Mouse (Mus musculus) myocyte (in vitro differentiated cells): ENCODE measurements around the gene Rpl38. TPM values are rescaled to one million over a fixed set of nuclear protein-coding genes. Genes with fewer than 3 reads are reported as not detected.

Experiments used
- H3K27me3 ChIP-seq: one replicate; pipeline ENCODE4 v1.6.1; 2011; ENCODE audit not compliant: control insufficient read depth, insufficient read depth, insufficient read length
- H3K36me3 ChIP-seq: one replicate; pipeline ENCODE4 v1.6.1; 2011; ENCODE audit not compliant: control insufficient read depth, insufficient read depth
- H3K4me2 ChIP-seq: one replicate; pipeline ENCODE4 v1.6.1; 2011; ENCODE audit warnings: low read depth, control low read depth
- H3K4me3 ChIP-seq: one replicate; pipeline ENCODE4 v1.5.1; 2011; ENCODE audit warnings: mild to moderate bottlenecking, control low read depth, moderate library complexity
- H3K79me2 ChIP-seq: one replicate; pipeline ENCODE4 v1.6.1; 2011; ENCODE audit not compliant: control insufficient read depth, insufficient read depth
- H3ac ChIP-seq: one replicate; pipeline ENCODE4 v1.6.1; 2011; ENCODE audit not compliant: control insufficient read depth, insufficient read length
- CEBPB ChIP-seq: IDR thresholded peaks from 2 replicates; pipeline ENCODE4 v1.6.1; 2011; ENCODE audit warnings: mild to moderate bottlenecking, moderate library complexity; ENCODE audit not compliant: poor library complexity, insufficient read depth, severe bottlenecking
- E2F4 ChIP-seq: IDR thresholded peaks from one replicate; pipeline ENCODE4 v1.6.1; 2011; ENCODE audit warnings: mild to moderate bottlenecking, control low read depth, moderate library complexity; ENCODE audit not compliant: insufficient read depth
- MAX ChIP-seq: IDR thresholded peaks from one replicate; pipeline ENCODE4 v1.6.1; 2011; ENCODE audit warnings: low read depth, mild to moderate bottlenecking, control low read depth
- MYOD1 ChIP-seq, 3 experiments: IDR thresholded peaks; one replicate each; pipeline ENCODE4 v1.6.1; 2011; ENCODE audit warnings: control low read depth in 2 of 3, low read depth in 2 of 3, mild to moderate bottlenecking in 2 of 3, moderate library complexity in 1 of 3; ENCODE audit not compliant: insufficient read length in 2 of 3, control insufficient read depth in 1 of 3
- MYOG ChIP-seq, 3 experiments: IDR thresholded peaks; one replicate each; pipeline ENCODE4 v1.6.1; 2011; ENCODE audit warnings: control low read depth in 2 of 3, low read depth in 2 of 3, mild to moderate bottlenecking in 2 of 3; ENCODE audit not compliant: insufficient read length in 2 of 3, control insufficient read depth in 1 of 3, insufficient read depth in 1 of 3
- POLR2A ChIP-seq: IDR thresholded peaks from one replicate; pipeline ENCODE4 v1.6.1; 2011; ENCODE audit warnings: low read depth, mild to moderate bottlenecking, control low read depth, moderate library complexity; ENCODE audit not compliant: insufficient read length
- POLR2AphosphoS2 ChIP-seq: IDR thresholded peaks from one replicate; pipeline ENCODE4 v1.6.1; 2011; ENCODE audit warnings: low read depth, control low read depth; ENCODE audit not compliant: insufficient read length
- REST ChIP-seq: IDR thresholded peaks from one replicate; pipeline ENCODE4 v1.6.1; 2011; ENCODE audit warnings: mild to moderate bottlenecking, control low read depth, moderate library complexity; ENCODE audit not compliant: insufficient read depth, insufficient read length
- SRF ChIP-seq: IDR thresholded peaks from one replicate; pipeline ENCODE4 v1.6.1; 2011; ENCODE audit warnings: low read depth; ENCODE audit not compliant: control insufficient read depth, insufficient read length
- TCF12 ChIP-seq: IDR thresholded peaks from one replicate; pipeline ENCODE4 v1.6.1; 2011; ENCODE audit warnings: mild to moderate bottlenecking, control low read depth; ENCODE audit not compliant: poor library complexity, insufficient read depth, severe bottlenecking
- TCF3 ChIP-seq: IDR thresholded peaks from one replicate; pipeline ENCODE4 v1.6.1; 2011; ENCODE audit warnings: low read depth, control low read depth; ENCODE audit not compliant: insufficient read length
- USF1 ChIP-seq: IDR thresholded peaks from one replicate; pipeline ENCODE4 v1.6.1; 2011; ENCODE audit warnings: low read depth, mild to moderate bottlenecking, control low read depth, moderate library complexity
- polyA plus RNA-seq: library from polyadenylated mRNA; unstranded; fragments of >200 nt; fragmentation: generic; extraction: Trizol; gene quantifications from one replicate; pipeline ENCODE4 v1.2.1, GENCODE M21; 2012; ENCODE audit warnings: missing spikeins

Rpl38 gene
- polyA plus RNA-seq, 1 experiment = 3,783 TPM

- TF ChIP-seq MAX (no peak), REST (no peak), CEBPB (no peak), E2F4 (no peak), USF1 (no peak), SRF (no peak), POLR2AphosphoS2 (no peak), TCF12 (no peak), MYOD1 (IDR thresholded peaks at IDR 0.05; ENCODE audit: control insufficient read depth in 1 of 3, insufficient read length in 2 of 3, low read depth in 2 of 3) (no peak), POLR2A (no peak), TCF3 (no peak), MYOG (IDR thresholded peaks at IDR 0.05; ENCODE audit: control insufficient read depth in 1 of 3, insufficient read depth in 1 of 3, insufficient read length in 2 of 3, low read depth in 2 of 3) (no peak)
- H3ac ChIP-seq = no peak overlapping the region
- H3K27me3 ChIP-seq = peaks cover 20% of the 10 kb centered on the region
- no peak overlapping the region for H3K4me2 ChIP-seq
- no peaks in the 10 kb centered on the region for H3K79me2 ChIP-seq
- H3K36me3 ChIP-seq = no peaks in the 10 kb centered on the region
- no peak overlapping the region for H3K4me3 ChIP-seq
Observed at GRCm38 (mm10) chr11:114642926-114643325, 25.4 kb upstream of the Rpl38 start.

- no peak overlapping the region for H3ac ChIP-seq
- peaks cover 10% of the 10 kb centered on the region for H3K27me3 ChIP-seq
- H3K79me2 ChIP-seq = no peaks in the 10 kb centered on the region
- TF ChIP-seq POLR2A (no peak), MAX (no peak), CEBPB (no peak), TCF12 (no peak), E2F4 (no peak), USF1 (no peak), TCF3 (no peak), REST (no peak), MYOD1 (IDR thresholded peaks at IDR 0.05; ENCODE audit: control insufficient read depth in 1 of 3, insufficient read length in 2 of 3, low read depth in 2 of 3) (no peak), SRF (no peak)
- H3K4me2 ChIP-seq = no peak overlapping the region
- no peak overlapping the region for H3K4me3 ChIP-seq
- H3K36me3 ChIP-seq = no peaks in the 10 kb centered on the region
Observed at GRCm38 (mm10) chr11:114644122-114644521, 24.2 kb upstream of the Rpl38 start.

- Histone ChIP-seq H3ac (no peak overlapping the region), H3K4me3 (no peak overlapping the region), H3K79me2 (no peaks in the 10 kb centered on the region), H3K4me2 (no peak overlapping the region), H3K36me3 (no peaks in the 10 kb centered on the region), H3K27me3 (no peaks in the 10 kb centered on the region)
- TF ChIP-seq SRF = no peak
- no peak for TF ChIP-seq E2F4
- TF ChIP-seq POLR2AphosphoS2 = no peak
- no peak for TF ChIP-seq MAX
- TF ChIP-seq USF1 = no peak
Observed at GRCm38 (mm10) chr11:114649510-114649909, 18.8 kb upstream of the Rpl38 start.

- Histone ChIP-seq H3ac (no peak overlapping the region), H3K4me2 (no peak overlapping the region), H3K4me3 (no peak overlapping the region), H3K79me2 (no peaks in the 10 kb centered on the region), H3K27me3 (peaks cover 12% of the 10 kb centered on the region), H3K36me3 (no peaks in the 10 kb centered on the region)
- no peak for TF ChIP-seq MYOD1 (IDR thresholded peaks at IDR 0.05; ENCODE audit: control insufficient read depth in 1 of 3, insufficient read length in 2 of 3, low read depth in 2 of 3)
- no peak for TF ChIP-seq CEBPB
- TF ChIP-seq REST = peak; percentile 81
Observed at GRCm38 (mm10) chr11:114652531-114652930, 15.8 kb upstream of the Rpl38 start.

GRCm38 (mm10) chr11:114653664-114654063 is 14.7 kb upstream of the Rpl38 start:
- no peak overlapping the region for H3K4me2 ChIP-seq
- H3ac ChIP-seq = no peak overlapping the region
- no peak overlapping the region for H3K4me3 ChIP-seq
- H3K27me3 ChIP-seq = peaks cover 14% of the 10 kb centered on the region
- no peaks in the 10 kb centered on the region for H3K79me2 ChIP-seq
- TF ChIP-seq TCF3 (no peak), SRF (no peak), USF1 (no peak), MYOG (IDR thresholded peaks at IDR 0.05; ENCODE audit: control insufficient read depth in 1 of 3, insufficient read depth in 1 of 3, insufficient read length in 2 of 3, low read depth in 2 of 3) (no peak)
- H3K36me3 ChIP-seq = no peaks in the 10 kb centered on the region

- Histone ChIP-seq H3K4me3 (no peak overlapping the region), H3K4me2 (no peak overlapping the region), H3K27me3 (peaks cover 14% of the 10 kb centered on the region), H3ac (no peak overlapping the region), H3K79me2 (no peaks in the 10 kb centered on the region), H3K36me3 (no peaks in the 10 kb centered on the region)
- TF ChIP-seq POLR2A (no peak), POLR2AphosphoS2 (no peak), CEBPB (no peak), MAX (no peak), MYOD1 (IDR thresholded peaks at IDR 0.05; ENCODE audit: control insufficient read depth in 1 of 3, insufficient read length in 2 of 3, low read depth in 2 of 3) (no peak), REST (no peak), TCF3 (no peak), TCF12 (no peak), MYOG (IDR thresholded peaks at IDR 0.05; ENCODE audit: control insufficient read depth in 1 of 3, insufficient read depth in 1 of 3, insufficient read length in 2 of 3, low read depth in 2 of 3) (no peak), USF1 (no peak), E2F4 (no peak), SRF (no peak)
Observed at GRCm38 (mm10) chr11:114654552-114654951, 13.8 kb upstream of the Rpl38 start.
